Mouse (Mus musculus) midbrain, embryonic 12.5 days (tissue): ENCODE data around the gene Dpy30. TPM values are rescaled to one million over a fixed set of nuclear protein-coding genes. Genes with fewer than 3 reads are reported as not detected.
"Not testable (repeated sequence)": the region's sequence is repeated elsewhere in the genome, so short reads cannot be mapped to it uniquely, and the experiment has no call there.

ENCODE experiments used
- ATAC-seq: fragments of 200-750 bp; cut with Nextera tagmentation; 2 replicates; pipeline ENCODE4 v1.8.0; 2017; ENCODE audit warnings: low read depth, moderate TSS enrichment, moderate library complexity; ENCODE audit not compliant: low FRiP score
- H3K27ac ChIP-seq: fragments of 300-500 bp; sonication (generic); replicated peaks from 2 replicates; pipeline ENCODE4 v1.5.1; 2016; ENCODE audit warnings: mild to moderate bottlenecking
- H3K27me3 ChIP-seq: fragments of 300-500 bp; sonication (generic); 2 replicates; pipeline ENCODE4 v1.6.1; 2016; ENCODE audit warnings: mild to moderate bottlenecking
- H3K36me3 ChIP-seq: fragments of 300-500 bp; sonication (generic); 2 replicates; pipeline ENCODE4 v1.6.1; 2016
- H3K4me1 ChIP-seq: fragments of 300-500 bp; sonication (generic); 2 replicates; pipeline ENCODE4 v1.6.1; 2016
- H3K4me2 ChIP-seq: fragments of 300-500 bp; sonication (generic); replicated peaks from 2 replicates; pipeline ENCODE4 v1.6.1; 2016; ENCODE audit warnings: mild to moderate bottlenecking, moderate library complexity
- H3K4me3 ChIP-seq: fragments of 300-500 bp; sonication (generic); 2 replicates; pipeline ENCODE4 v1.5.1; 2016; ENCODE audit warnings: mild to moderate bottlenecking
- H3K9ac ChIP-seq: fragments of 300-500 bp; sonication (generic); replicated peaks from 2 replicates; pipeline ENCODE4 v1.6.1; 2016; ENCODE audit warnings: mild to moderate bottlenecking, moderate library complexity
- H3K9me3 ChIP-seq: fragments of 300-500 bp; sonication (generic); 2 replicates; pipeline ENCODE4 v1.6.1; 2016; ENCODE audit warnings: mild to moderate bottlenecking
- WGBS: fragments of 180-500 bp; shearing (Covaris S2); methylation state at CpG from one replicate; pipeline ENCODE4 v1.1.7; 2016; 5-methylcytosine and 5-hydroxymethylcytosine counted together
- polyA plus RNA-seq: library from polyadenylated mRNA; unstranded; fragments of >200 nt; fragmentation: Nextera tagmentation; extraction: Ambion mirVana; gene quantifications from 2 replicates; pipeline ENCODE4 v1.2.1, GENCODE M21; 2016

Dpy30 gene
- polyA plus RNA-seq, 1 experiment from 2014 or later: 239 TPM

DNA sequence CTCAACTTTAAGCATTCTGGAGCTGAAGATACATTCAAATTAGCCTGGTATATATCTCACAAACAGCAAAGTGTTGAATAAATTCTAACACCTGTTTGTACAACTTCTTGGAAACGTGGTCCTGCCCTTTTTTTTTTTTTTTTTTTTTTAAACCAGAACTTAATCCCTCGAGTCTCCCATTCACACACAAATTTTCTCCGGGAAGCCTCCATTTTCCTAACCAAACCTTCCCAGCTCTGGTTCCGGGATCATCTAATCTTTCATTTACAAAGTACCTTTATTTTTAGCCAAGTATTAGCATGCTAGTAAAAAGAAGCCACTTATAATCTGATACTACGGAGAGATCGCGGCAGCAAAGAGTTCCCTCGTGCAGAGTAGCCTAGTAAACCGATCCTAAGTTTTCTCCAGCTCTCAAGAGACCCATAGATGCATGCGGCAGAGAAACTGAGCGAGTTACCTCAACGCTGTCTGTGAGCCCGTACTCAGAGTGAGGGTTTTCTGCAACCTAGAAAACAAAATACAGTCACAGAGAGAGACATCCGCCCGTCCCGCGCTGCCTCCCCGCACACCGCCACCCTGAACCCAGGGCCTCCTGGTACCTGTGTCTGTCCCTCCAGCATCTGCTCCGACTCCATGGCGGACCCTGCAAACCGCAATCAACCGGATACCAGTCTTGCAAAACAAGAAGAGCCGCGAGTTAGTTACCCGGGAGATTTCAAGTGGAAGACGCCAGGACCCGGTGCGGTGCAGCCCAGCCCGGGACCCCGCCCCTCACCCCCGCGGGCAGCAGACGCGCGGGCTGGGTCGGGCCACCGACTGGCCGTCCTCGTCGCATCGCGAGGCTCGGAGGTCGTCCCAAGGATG lies 8.1 kb downstream of the Dpy30 start:
- ATAC-seq: peak; percentile 91; the same call in 1 of the 2 replicates
- Histone ChIP-seq H3K4me2 (peak overlapping the region; percentile 73), H3K36me3 (peaks cover 11% of the 10 kb centered on the region; the same call in 1 of the 2 replicates), H3K9me3 (no peaks in the 10 kb centered on the region), H3K4me1 (peaks cover 19% of the 10 kb centered on the region), H3K4me3 (peak overlapping the region; percentile 67), H3K27me3 (no peaks in the 10 kb centered on the region), H3K27ac (peak overlapping the region; percentile 89), H3K9ac (peak overlapping the region; percentile 72)
- WGBS: under 1% methylated on average over 45 of the region's 45 CpGs

DNA sequence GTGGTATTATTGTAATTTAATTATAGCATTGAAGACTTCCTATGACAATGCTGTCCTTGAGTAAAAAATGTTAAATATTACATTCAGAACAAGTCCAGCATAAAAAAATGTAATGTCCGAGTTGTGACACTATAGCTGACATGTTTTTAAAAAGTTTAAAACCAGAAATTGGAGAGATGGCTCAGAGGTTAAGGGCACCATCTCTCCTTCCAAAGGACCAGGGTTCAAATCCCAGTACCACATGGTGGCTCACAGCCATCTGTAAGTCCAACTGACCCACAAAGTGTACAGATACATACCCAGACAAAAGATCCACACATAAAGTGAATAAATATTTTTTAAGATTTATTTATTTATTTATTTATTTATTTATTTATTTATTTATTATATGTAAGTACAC lies 17.7 kb downstream of the Dpy30 start:
- ATAC-seq: no peak
- H3K36me3 ChIP-seq: peaks cover 65% of the 10 kb centered on the region

DNA sequence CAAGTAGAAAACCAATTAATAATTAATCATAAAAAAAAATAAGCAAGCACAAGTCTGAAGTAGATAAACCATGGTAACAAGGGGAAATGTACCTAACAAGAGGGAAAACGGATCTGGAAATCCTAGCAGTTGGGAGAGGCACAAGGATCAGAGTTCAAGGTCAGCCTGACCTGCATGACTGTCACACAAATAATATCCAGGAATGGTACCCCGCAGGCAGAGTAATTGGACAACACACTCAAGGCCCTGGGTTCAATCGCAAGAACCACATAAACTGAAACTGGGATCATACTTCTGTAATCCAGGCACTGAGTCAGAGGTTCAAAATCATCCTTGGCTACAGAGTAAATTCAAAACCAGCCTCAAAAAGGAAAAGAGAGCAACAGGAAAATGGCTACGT lies 18.1 kb downstream of the Dpy30 start:
- no peak overlapping the region for H3K9ac ChIP-seq
- no peaks in the 10 kb centered on the region for H3K27me3 ChIP-seq
- H3K27ac ChIP-seq: no peak overlapping the region
- peaks cover 66% of the 10 kb centered on the region for H3K36me3 ChIP-seq
- 92% methylated on average over 4 of the region's 4 CpGs for WGBS
- no peak overlapping the region for H3K4me3 ChIP-seq
- H3K4me1 ChIP-seq: no peaks in the 10 kb centered on the region
- H3K9me3 ChIP-seq: no peaks in the 10 kb centered on the region
- ATAC-seq: no peak
- no peak overlapping the region for H3K4me2 ChIP-seq

More for the DNA sequence above, 17.7 kb downstream of the Dpy30 start:
- 95% methylated on average over 1 of the region's 1 CpGs for WGBS
- Histone ChIP-seq H3K9me3 (no peaks in the 10 kb centered on the region), H3K4me3 (no peak overlapping the region), H3K27me3 (no peaks in the 10 kb centered on the region), H3K9ac (no peak overlapping the region), H3K27ac (no peak overlapping the region), H3K4me2 (no peak overlapping the region), H3K4me1 (no peaks in the 10 kb centered on the region)

DNA sequence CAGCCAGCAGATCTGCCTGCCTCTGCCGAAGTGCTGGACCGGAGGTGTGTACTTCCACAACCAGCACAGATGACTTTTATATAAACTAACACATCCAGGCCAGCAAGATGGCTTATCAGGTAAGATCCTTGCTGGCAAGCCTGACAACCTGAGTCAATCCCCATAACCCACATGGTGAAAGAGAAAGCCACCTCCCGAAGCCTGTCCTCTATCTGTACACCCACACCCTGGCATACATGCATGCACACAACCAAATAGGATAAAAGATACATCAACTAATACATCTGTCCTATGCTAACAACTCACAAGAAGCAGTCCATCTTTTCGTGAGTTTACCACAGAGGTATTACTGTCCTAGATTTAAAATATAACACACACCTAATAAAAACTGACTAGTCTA lies 19.7 kb downstream of the Dpy30 start:
- Histone ChIP-seq H3K9me3 (no peaks in the 10 kb centered on the region), H3K4me2 (no peak overlapping the region), H3K27ac (no peak overlapping the region), H3K4me3 (no peak overlapping the region), H3K27me3 (no peaks in the 10 kb centered on the region), H3K36me3 (peaks cover 66% of the 10 kb centered on the region), H3K9ac (no peak overlapping the region), H3K4me1 (no peaks in the 10 kb centered on the region)
- ATAC-seq: no peak
- 93% methylated on average over 4 of the region's 4 CpGs for WGBS

DNA sequence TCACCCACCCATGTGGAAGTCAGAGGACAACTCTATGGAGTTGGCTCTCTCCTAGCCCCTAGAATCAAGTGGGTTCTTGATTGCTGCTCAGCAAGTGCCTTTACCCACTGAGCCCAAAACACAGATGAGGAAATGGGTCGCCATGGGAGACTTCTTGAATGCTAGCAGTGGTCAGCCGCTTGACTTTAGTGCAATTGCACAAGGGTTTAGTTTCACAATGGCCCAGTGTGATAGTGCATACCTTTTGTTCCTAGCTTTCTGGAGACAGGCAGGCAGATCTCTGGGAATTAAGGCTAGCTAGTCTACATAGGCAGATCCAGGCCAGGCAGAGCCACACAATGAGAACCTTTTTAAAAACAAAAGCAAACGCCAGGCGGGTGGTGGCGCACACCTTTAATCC lies 23.7 kb downstream of the Dpy30 start:
- no peaks in the 10 kb centered on the region for H3K9me3 ChIP-seq
- WGBS: 82% methylated on average over 5 of the region's 5 CpGs
- H3K27me3 ChIP-seq: no peaks in the 10 kb centered on the region
- peaks cover 34% of the 10 kb centered on the region for H3K36me3 ChIP-seq
- H3K27ac ChIP-seq: no peak overlapping the region
- ATAC-seq: no peak
- H3K9ac ChIP-seq: no peak overlapping the region
- no peak overlapping the region for H3K4me3 ChIP-seq
- no peak overlapping the region for H3K4me2 ChIP-seq
- H3K4me1 ChIP-seq: no peaks in the 10 kb centered on the region

DNA sequence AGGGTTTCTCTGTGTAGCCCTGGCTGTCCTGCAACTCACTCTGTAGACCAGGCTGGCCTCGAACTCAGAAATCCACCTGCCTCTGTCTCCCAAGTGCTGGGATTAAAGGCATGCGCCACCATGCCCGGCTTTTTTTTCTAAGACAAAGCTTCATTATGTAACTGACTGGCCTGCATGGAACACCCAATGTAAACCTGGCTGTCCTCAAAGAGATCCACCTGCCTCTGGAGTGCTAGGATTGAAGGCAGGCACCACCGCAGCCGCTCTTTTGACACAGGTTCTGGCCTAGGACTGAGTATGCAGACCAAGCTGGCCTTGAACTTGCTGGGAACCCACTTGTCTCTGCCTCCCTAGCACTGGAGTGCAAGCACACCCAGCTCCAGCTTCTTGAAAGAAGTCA lies 26.8 kb downstream of the Dpy30 start:
- not testable (repeated sequence) for H3K9me3 ChIP-seq, H3K4me1 ChIP-seq, H3K4me3 ChIP-seq, H3K9ac ChIP-seq, ATAC-seq, H3K27ac ChIP-seq, H3K4me2 ChIP-seq, H3K27me3 ChIP-seq
- 93% methylated on average over 5 of the region's 5 CpGs for WGBS
- H3K36me3 ChIP-seq: peaks cover 15% of the 10 kb centered on the region

DNA sequence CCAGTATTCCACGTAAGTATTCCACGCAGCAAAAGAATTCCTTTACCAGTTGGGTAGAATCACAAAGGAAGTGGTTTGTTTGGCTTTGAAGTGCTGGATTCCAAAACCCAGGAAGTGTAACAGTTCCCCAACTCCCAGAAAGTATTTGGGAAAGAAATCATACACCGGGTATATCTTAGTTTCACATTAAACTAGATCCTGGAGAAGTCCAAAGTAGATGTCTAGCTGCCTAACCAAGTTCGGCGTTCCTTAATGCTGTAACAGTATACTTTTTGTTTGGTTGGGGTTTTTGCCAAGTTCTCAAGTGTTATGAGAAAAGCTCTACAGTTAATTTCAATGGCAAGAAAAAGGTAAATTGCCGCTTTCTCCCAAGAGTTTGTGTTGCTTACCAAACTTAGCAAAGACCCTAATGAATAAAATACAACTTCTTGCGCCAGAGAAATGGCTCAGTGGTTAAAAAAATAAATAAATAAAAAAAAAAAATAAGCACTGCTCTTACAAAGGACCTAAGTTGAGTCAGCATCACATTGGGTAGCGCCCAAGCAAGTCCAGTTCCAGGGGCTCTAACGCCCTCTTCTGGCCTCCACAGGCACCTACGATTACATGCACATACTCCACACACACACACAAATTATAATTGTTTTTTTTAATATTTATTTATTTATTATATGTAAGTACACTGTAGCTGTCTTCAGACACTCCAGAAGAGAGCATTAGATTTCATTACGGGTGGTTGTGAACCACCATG lies 27.5 kb downstream of the Dpy30 start:
- no peaks in the 10 kb centered on the region for H3K9me3 ChIP-seq
- H3K27me3 ChIP-seq: no peaks in the 10 kb centered on the region
- H3K4me3 ChIP-seq: peak overlapping the region; percentile 96
- WGBS: 53% methylated on average over 11 of the region's 11 CpGs
- no peak for ATAC-seq
- H3K36me3 ChIP-seq: peaks cover 8% of the 10 kb centered on the region
- H3K27ac ChIP-seq: peak overlapping the region; percentile 96
- peak overlapping the region; percentile 73 for H3K4me2 ChIP-seq
- H3K4me1 ChIP-seq: peaks cover 12% of the 10 kb centered on the region
- no peak overlapping the region for H3K9ac ChIP-seq

DNA sequence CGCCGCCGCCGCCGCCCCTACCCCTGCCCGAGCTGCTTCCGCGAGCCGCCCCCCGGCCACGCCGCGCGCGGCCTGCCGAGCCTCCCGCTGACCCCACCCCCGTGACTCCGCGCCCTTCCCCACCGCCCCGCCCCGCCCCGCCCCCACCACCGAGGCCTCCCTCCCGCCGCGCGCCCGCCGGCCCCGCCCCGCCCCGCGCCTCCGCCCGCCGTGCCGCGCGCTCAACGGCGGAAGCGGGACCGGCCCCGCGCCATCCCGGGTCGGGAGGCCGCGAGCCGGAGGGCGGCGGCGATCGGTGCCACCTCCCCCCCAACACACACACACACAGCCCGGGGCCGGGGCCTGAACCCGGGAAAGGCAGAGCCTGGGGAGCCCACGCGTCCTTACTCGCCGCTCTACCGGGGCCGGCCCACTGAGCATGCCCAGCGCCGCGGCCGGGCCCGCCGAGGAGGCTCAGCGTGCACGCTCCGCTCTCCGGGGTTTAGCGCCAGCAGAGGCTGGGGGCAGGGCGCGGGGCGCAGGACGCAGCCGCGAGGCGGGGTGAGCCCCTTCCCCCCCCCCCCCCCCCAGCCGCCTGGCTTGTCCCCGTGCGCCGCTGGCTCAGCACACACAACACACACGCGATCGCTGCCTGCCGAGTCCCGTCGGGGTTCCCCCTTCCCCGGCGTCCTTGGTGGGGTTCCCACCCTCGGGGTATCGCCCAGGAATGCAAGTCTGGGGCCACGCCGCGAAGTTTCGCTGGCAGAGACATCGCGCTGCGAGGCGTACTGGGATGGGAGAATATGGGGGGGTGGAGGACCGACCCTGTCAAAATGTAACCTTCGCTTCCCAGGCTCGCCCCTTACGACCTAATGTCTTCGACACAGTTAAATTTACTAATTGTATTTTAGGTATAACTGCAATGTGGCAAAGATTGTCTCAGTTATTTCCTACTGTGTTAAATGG lies 28.4 kb downstream of the Dpy30 start, which contains the start of gene Memo1:
Gene Memo1 (minus strand): TSS at position 496 of the 945 bp plus-strand sequence.
- 0 out of 2 replicates have a peak, but pooled peaks cover 4% of the 10 kb centered on the region for H3K36me3 ChIP-seq
- peak within 1 kb of the TSS; percentile 73 for H3K4me2 ChIP-seq
- 2% methylated on average over 62 of the region's 110 CpGs for WGBS
- peak within 1 kb of the TSS; percentile 96 for H3K4me3 ChIP-seq
- peak within 1 kb of the TSS; percentile 94 for H3K9ac ChIP-seq
- no peaks in the 10 kb centered on the region for H3K27me3 ChIP-seq
- peak; percentile 93 for ATAC-seq
- H3K9me3 ChIP-seq: no peaks in the 10 kb centered on the region
- peak within 1 kb of the TSS; percentile 96 for H3K27ac ChIP-seq
- peaks cover 18% of the 10 kb centered on the region for H3K4me1 ChIP-seq

DNA sequence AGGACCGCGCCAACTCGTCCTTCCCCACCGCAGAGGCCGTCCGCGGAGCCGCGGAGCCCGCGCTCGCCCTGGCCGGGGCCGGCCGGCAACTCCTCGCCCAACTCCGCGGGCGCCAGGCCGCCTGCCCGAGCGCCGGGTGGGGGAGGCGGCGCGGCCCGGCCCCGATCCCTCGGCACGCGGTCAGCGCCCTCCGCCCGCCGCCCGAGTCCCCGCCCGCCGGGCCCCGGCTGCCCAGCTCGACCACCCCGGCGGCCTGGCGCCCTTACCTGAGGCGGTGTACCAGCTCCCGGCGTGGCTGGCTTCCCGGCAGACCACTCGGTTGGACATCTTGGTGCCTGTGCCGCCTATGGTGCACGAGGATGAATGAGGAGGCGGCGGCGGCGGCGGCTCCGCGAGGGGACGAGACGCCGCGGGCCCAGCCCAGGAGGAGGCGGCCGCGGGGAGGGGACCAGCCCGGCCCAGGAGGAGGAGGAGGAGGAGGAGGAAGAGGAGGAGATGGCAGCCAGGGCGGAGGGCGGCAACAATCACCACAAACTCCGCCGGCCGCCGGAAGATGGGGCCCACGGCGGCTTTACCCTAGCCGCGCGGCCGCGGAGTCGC lies 29.2 kb downstream of the Dpy30 start:
- Histone ChIP-seq H3K9me3 (no peaks in the 10 kb centered on the region), H3K4me3 (peak overlapping the region; percentile 96), H3K36me3 (no peaks in the 10 kb centered on the region), H3K4me1 (peaks cover 18% of the 10 kb centered on the region), H3K27me3 (no peaks in the 10 kb centered on the region), H3K9ac (peak overlapping the region; percentile 94), H3K27ac (peak overlapping the region; percentile 96), H3K4me2 (peak overlapping the region; percentile 73)
- peak; percentile 79 for ATAC-seq
- 1% methylated on average over 48 of the region's 80 CpGs for WGBS

DNA sequence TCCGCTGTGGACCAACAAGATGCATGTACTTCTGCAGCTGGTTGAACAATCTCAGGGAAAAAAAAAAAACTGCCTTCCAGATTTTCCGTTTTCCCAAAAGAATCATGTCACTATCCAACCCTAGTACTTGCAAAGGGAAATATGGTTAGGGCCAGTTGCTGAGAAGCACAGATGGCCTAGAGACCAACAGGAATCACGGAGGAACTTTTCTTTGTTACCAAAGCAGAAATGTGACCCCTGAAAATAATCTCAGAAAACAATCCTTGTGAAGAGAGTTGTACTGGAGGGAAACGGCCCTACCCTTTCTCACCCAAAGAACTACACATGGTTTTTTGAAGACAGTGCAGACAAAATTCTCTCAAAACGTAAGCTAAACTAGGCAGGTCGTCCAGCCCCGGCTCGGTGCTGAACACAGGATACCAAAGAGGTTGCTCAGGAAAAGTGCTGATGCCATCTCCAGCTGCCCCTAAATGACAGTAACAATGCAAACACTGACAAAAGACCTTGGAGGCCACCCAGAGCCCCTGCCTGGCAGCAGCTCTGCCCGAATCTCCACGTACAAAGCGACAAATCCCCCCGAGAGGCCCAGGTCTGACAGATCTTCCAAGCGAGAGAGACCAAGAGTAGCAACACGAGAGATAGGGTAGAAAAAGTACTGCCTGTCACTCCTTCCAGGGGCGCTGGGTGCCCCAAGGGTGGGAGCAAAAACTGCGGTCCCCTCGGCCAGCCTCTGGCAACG lies 29.9 kb downstream of the Dpy30 start:
- Histone ChIP-seq H3K27me3 (no peaks in the 10 kb centered on the region), H3K27ac (peak overlapping the region; percentile 96), H3K4me3 (peak overlapping the region; percentile 96), H3K9me3 (no peaks in the 10 kb centered on the region), H3K36me3 (peaks cover 3% of the 10 kb centered on the region; the same call in 1 of the 2 replicates), H3K4me1 (peaks cover 18% of the 10 kb centered on the region), H3K9ac (peak overlapping the region; percentile 94), H3K4me2 (peak overlapping the region; percentile 73)
- under 1% methylated on average over 18 of the region's 18 CpGs for WGBS
- ATAC-seq: no peak; the same call in 1 of the 2 replicates
